Comparison of ENCODE assay signal across 31 mouse cellular contexts in the genomic region with DNA sequence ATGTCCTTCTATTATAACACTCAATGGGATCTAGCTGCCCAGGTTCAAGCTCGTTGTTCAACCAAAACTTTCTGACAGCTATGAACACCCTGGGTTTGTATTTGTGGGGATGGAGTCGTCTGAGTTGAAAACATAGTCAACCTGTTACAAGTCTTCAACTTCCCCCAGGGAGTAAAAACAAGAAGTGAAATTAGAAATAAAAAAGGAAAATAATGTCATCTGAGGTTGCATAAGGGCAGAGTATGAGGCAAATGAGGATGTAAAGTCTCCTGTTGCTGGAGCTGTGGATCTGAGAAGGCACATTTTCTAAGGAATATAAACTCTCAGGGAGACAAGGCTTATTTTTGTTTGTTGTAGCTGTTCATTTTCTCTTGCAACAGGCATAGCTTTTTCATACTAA. TPM values are rescaled to one million over a fixed set of nuclear protein-coding genes. Genes with fewer than 3 reads are reported as not detected.
"Had no signal": no experiment of that assay in that cellular context is flagged by ENCODE, and none has a peak within 500 bp of the region (broad histone marks: within the 10 kb centered on the region; RNA-seq: fewer than 3 reads in every experiment).

No protein-coding gene starts in this region.

- ATAC-seq: hindbrain, postnatal 0 days; intestine, embryonic 16.5 days; liver, embryonic 12.5 days had no signal

- H3K4me1 ChIP-seq: heart, embryonic 13.5 days; heart, embryonic 15.5 days; hindbrain, embryonic 13.5 days; hindbrain, embryonic 15.5 days; kidney, embryonic 15.5 days; limb, embryonic 13.5 days; limb, embryonic 15.5 days; liver, embryonic 12.5 days had no signal

- H3K27me3 ChIP-seq: heart, embryonic 13.5 days; heart, embryonic 15.5 days; hindbrain, embryonic 13.5 days; hindbrain, embryonic 15.5 days; kidney, embryonic 15.5 days; limb, embryonic 13.5 days; limb, embryonic 15.5 days; liver, embryonic 12.5 days had no signal

- H3K9ac ChIP-seq: heart, embryonic 13.5 days; heart, embryonic 15.5 days; hindbrain, embryonic 13.5 days; hindbrain, embryonic 15.5 days; kidney, embryonic 15.5 days; limb, embryonic 13.5 days; limb, embryonic 15.5 days; liver, embryonic 12.5 days; liver, embryonic 14.5 days had no signal

- DNase-seq: gastrocnemius, postnatal 10 days; gastrocnemius, postnatal 25 days; heart, adult 11 months; heart, adult 2 months; heart, postnatal 14 days; heart, postnatal 36 days; kidney, adult 11 months; kidney, adult 2 months; kidney, adult 9 months; kidney, postnatal 14 days; kidney, postnatal 36 days; left cerebral cortex, postnatal 4 days had no signal

- H3K4me3 ChIP-seq: heart, adult 2 months; heart, embryonic 13.5 days; heart, embryonic 15.5 days; hindbrain, embryonic 13.5 days; hindbrain, embryonic 15.5 days; kidney, embryonic 15.5 days; layer of hippocampus, adult 2 months; limb, embryonic 13.5 days; limb, embryonic 15.5 days; liver, embryonic 12.5 days had no signal

- H3K27ac ChIP-seq: heart, adult 2 months; heart, embryonic 13.5 days; heart, embryonic 15.5 days; hindbrain, embryonic 13.5 days; hindbrain, embryonic 15.5 days; hindbrain, postnatal 0 days; kidney, embryonic 15.5 days; kidney, postnatal 0 days; layer of hippocampus, adult 2 months; limb, embryonic 13.5 days; limb, embryonic 15.5 days; liver, embryonic 12.5 days; liver, embryonic 14.5 days had no signal

- H3K36me3 ChIP-seq: heart, embryonic 13.5 days; heart, embryonic 15.5 days; hindbrain, embryonic 13.5 days; hindbrain, embryonic 15.5 days; kidney, embryonic 15.5 days; limb, embryonic 13.5 days; limb, embryonic 15.5 days; liver, embryonic 12.5 days had no signal

RNA-seq across cellular contexts. Expression of a gene that starts 17.9 kb away (rescaled TPM):
- total RNA-seq: gastrocnemius, adult 18-20 months; gastrocnemius, postnatal 25 days; gastrocnemius, postnatal 4 days; heart, adult 2 months; heart, postnatal 14 days; heart, postnatal 36 days; hematopoietic stem cell, adult 5-6 weeks had no signal
- polyA plus RNA-seq: heart, adult 2 months; heart, postnatal 0 days; kidney, postnatal 0 days; limb, embryonic 11.5 days; liver, embryonic 14.5 days; liver, embryonic 16.5 days had no signal
